Mouse (Mus musculus) A20 (cell line): ENCODE measurements at regions not wholly inside any gene's neighbourhood (a gene's known extent, or its start where the extent isn't known, plus 50 kb on each side); places are given as distances from the start of the nearest gene placed in this dataset.
A peak's percentile ranks its signal among the peaks of the same experiment; 100 is the strongest.

Source experiments
- DNase-seq: peaks from one replicate; pipeline ENCODE4 v3.0.0-alpha.2; 2011; ENCODE audit warnings: low read depth, low spot score

DNA sequence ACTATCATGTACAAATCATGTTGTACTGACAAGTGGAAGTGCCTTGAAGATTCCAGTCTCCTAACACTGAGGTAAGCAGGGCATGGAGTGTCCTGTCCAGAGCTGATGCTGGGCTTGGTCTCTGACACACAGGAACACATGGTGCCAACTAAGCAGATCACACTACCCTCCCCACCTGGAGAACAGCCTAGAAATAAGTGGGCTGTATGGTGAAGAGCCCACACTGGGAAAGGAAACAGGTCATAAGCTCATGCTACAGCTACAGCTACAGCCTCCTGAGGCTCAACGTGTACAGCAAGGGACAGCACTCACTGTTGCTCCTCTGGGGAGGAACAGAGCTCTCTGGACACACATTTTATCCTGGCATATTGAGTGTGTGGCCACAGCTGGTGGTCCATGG lies 89.8 kb upstream of the Atp1a1 start:
- no peak for DNase-seq

DNA sequence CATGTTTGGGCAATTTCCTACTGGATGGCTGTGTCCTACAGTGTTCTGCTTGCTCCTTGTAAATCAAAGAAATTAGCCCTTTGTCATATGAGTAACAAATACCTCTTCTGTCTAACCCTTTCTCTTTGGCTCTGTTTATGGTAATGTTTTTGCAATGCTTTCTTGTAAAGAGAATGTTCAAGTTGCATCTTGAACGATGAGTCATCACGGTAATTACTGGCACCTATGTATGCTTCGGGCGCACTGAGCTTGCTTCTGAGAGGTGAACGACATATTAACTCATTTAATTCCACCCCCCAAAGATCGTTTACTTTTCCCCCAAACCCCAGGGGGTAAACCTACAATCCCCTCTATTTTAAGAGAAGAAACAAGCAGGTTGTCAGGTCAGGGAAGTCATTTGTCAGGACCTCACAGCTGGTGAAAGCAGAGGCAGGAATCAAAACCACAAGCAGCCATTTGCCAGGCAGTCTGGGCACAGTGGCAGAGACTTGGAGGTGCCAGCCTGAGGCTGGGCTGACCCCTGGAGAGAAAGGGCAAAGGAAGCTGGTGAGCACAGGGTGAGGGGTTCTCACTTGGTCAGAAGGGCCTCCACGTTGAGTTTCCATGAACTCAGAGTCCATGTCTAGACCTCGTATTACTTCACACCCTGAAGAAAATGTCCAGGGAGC lies 87.6 kb upstream of the Atp1a1 start:
- DNase-seq = no peak

DNA sequence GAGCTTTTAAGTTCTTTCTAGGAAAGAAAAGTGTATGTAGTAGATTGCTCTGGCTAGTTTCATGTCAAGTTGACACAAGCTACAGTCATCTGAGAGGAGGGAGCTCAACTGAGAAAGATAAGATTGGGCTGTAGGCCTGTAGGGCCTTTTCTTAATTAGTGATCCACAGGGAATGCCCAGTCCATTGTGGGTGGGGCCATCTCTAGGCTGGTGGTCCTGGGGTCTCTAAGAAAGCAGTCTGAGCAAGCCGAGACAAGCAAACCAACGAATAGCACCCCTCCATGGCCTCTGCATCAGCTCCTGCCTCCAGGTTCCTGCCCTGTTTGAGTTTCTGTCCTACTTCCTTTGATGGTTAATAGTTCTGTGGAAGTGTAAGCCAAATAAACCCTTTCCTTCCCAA lies 86.3 kb upstream of the Atp1a1 start:
- no peak for DNase-seq

DNA sequence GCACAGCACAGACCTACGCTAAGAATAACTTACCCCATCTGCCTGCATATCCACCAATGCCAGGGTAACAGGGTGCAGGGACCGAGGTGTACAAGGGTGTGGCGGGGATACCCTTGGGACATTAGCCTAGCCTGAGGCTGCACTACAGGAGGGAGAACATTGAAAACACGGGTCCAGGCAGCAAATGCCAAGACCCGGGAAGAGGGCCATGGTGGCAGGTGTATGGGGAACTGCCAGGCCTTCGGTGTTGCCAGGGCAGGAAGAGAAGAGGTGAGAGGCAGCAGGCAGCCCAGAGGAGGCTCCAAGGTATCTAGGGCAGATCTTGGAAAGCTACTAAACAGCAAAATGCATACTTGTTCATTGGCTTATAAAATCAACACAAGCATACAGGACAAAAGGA lies 85.7 kb upstream of the Atp1a1 start:
- DNase-seq = no peak

DNA sequence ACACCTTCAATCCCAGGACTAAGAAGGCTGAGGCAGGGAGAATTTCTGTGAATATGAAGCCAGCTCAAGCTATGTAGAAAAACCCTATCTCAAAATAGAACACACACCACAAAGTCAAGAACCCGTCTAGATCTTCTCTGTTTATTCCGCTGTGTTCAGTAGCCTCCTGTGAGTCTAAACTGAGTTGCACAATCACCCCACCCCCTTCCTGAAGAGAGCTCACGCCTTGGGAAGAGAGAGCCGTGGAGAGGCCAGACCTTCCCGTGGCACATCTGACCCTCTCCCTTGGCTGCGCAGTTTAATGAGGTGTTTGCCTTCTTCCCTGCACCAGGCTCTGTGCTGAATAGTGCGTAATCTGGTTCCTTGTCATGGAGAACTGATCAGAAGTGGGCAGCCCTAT lies 80.7 kb upstream of the Atp1a1 start:
- DNase-seq = no peak

DNA sequence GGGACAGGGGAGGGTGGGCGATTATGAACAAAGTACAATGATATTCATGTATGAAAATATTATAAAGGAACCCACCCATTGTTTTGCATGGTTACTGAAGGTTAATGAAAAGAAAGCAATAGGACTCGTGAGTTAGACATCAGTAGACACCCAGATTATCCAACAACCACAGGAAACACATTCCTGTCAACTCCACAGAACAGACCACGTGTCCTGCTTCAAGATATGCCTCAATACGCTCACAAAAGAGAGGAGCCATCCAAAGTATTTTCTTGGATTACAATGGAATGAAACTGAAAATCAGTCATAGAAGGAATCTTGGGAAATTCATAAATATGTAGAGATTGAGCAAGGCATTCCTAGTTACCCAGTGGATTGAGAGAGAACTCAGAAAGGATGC lies 68.5 kb upstream of the Atp1a1 start:
- no peak for DNase-seq

DNA sequence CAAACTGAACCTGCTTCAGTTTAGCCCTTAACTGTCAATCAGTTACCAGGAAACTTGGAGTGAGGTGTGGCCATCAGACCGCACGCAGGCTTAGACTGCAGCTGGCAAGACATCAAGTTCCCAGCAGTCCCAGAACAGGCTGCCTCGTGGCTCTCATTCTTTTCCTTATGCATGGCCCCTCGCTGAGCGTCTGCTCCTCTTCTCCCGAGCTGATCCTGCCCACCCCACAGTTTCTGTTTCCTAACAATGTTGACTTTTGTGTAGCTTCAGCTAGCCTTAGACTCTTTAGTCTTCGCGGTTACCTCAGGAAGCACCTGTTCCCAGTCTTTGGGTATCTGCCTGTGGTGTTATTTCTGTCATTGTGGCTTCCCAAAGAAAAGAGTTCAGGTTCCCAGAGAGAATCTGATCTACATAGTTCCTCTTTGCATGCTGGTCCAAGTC lies 66.1 kb upstream of the Atp1a1 start:
- DNase-seq = no peak

DNA sequence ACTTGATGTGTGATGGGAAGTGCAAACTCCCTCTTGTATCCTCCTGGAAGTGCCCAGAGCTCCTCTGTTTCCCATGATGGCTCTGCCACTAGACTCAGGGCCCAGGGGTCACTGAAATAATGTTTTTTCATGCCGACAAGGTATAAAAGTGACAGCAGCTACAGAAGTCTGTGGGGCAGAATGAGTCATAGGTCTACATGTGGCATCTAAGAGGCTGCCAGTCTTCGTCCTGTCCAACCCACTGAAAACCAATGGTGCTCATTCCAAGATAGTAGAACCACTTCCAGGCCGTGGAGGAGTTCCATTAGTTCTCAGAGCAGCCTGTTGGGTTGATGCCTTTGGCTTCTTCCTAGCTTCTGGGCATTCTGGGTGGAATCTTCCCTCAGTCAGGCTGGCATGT lies 65.3 kb upstream of the Atp1a1 start:
- no peak for DNase-seq

DNA sequence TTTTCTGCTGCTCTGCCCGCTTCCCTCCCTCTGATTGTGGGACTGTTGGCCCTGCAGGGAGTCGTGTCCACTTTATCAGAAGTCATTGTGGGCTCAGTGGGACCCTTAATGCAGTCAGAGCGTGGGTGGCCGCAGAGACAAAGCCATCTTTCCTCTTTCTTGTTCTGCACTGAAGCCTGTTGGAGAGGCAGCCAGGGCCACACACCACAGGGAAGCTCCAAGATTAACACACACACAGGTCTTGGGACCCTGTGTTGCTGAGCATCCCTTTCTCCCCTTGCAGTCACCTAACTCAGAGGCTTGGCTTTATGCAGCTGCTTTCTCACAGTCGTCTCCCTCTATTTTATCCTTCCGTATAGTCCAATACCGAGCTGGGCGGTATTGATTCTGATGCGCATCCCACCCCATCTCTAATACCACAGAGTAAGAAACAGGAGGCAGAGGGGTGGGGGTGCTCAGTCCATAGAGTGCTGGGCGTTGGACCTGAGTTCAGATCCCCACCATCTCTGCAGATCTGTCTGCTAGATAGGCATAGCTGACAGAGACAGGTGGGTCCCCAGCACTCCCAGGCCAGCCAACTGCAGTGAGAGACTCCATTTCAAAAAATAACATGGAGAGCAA lies 63.4 kb upstream of the Atp1a1 start:
- DNase-seq = no peak

DNA sequence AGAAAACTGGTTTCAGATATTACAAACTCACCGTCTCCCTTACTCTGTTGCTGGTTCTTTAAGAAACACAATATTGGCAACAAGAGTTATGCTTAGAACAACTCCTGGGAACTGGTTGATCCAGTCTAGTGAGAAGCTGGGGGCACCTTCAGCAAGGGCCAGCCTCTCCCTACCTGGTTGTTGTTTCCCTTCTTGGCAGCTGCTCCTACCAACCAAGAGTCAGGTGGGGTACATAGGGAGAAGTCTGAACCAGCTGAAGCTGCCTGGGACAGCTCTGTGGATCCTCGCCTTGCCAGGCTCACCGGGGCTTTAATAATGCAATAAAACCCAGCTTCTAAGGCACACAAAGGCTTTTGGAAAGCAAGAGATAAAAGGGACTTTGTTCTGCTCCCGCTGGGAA lies 62.7 kb upstream of the Atp1a1 start:
- DNase-seq = no peak

DNA sequence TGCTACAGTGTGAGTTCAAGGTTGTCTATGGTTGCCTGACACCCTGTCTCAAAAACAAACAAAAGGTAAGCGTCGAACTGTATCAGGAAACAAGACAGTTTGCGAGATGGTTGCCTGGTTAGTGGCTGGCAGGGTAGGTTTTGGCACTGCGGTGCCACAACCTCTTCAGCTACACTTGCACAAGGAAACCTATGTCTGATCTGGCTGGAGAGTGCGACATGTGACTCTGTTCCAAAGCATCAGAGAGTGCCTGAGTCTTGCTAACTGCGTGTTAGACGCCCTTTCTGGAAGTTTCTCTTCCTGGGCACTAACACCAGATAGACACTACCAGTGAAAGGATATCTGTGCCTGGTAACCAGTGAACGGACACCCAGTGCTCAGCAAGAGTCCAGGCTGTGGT lies 62.1 kb upstream of the Atp1a1 start:
- no peak for DNase-seq

DNA sequence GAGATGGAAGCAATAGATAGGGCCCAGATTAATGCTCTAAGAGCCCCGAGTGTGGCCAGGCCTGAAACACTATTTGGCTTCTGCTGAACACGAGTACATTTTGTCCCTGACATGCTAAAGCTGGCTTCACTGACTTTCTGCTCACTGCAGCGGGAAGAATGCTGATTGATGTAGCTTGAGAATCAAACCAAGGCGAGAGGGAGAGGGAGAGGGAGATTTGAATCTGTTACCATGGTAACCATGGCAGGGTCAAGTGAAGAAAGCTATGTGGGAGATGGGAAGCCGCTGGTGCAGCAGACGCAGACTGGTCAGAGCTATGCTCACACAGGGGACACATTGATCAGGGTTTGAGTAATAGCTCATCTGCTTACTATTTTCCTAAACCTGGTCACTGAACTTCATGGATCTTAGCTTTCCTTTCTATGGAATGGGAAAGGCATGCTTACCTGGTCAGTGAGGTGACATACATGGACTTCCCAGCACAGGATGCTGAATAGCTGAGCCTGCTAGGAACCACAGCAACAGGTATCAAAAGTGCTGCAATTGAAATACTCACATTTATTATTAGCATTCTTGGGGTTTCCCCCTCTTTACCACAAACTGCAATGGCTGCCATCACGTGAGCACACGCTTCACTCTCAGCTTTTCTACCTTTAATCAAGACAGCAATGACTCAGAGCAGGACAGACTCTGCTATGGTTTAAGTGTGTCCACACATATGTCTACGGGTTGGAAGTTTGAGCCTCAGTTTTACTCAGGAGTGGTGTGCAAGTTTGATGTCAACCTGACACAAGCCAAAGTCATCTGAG lies 56.9 kb upstream of the Atp1a1 start:
- DNase-seq = peak; percentile 18

DNA sequence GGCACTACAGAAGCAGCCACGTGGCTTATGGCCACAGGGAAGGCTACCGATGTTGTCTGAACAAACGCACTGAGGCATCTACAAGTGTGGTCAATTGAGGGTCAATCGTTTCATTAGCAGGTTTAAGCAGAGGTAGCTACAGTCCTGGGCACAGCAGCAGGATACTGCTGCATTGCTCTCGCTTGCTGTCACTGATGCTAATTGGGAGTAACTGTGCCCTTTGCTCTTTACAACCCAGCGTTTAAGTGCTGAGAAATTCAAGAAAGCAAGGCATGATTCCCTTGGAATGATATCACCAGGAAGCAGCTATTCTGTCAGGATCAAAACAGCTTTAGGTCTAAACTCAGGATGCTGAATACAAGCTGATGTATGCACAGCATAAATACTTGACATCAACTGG lies 56.2 kb upstream of the Atp1a1 start:
- no peak for DNase-seq

DNA sequence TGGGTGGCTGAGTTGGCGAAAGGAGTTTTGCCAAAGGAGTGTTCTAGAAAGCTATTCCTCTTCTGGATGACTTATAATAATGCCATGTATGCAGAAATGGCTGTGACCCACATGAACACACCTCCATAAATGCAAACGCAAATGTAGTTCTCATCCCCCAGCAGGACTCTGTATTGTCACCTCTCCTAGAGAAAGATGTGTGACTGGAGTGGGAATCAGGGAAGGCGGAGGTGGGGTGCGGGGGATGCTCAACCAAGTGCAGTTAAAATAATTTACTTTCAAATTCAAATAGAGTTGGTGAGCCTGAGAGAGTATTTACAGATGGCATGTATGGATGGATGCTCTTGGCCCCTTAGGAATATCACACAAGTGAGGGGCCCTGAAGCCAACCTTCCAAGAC lies 55.7 kb upstream of the Atp1a1 start:
- no peak for DNase-seq

DNA sequence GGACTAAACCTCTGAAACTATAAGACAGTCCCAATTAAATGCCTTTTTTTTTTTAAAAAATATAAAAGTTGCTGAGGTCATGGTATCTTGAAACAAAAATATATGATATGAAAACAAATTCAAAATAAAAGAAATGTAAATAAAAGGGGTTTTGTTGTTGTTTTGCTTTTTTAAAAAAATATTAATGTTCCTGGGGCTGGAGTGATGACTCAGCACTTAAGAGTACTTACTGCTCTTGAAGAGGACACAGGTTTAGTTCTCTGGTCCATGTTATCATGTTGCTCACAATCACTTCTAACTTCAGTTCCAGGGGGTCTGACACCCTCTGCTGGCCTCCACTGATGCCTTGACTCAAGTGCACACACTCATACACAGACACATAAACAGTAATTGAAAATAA lies 53.5 kb upstream of the Atp1a1 start:
- DNase-seq = no peak

DNA sequence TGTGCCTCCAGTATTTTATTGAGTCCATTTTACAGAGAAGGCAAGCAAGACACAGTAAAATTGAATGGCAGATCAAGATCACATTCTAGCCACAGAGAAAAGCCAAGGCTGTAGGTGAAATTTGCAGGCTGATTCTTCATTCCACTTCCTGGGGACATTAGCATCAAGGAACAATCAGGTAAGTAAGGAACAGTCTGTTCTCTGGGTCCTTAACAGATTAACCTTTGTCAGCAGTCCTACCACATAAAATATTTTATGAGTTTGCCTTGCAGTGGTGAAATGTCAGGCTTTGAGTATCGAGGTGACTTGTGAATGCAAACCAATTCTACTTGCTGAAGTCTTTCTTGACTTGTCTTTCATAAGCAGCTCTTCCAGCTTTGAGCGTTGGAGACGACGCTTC lies 50.2 kb upstream of the Atp1a1 start:
- no peak for DNase-seq
